Mouse (Mus musculus): ENCODE measurements around the gene Slc35f6.
"Not testable (repeated sequence)": the region's sequence is repeated elsewhere in the genome, so short reads cannot be mapped to it uniquely, and the experiment has no call there.

The Slc35f6 gene

GRCm38 (mm10) chr5:30655526-30656195, 7.9 kb downstream of the Slc35f6 start:
- no peak for DNase-seq (ENCODE audit: low spot score in 2 of 2)

- no peak for DNase-seq (ENCODE audit: low spot score in 2 of 2)
Measured at GRCm38 (mm10) chr5:30659042-30659441, 11.3 kb downstream of the Slc35f6 start.

- no peak for DNase-seq (ENCODE audit: low spot score in 2 of 2)
Measured at GRCm38 (mm10) chr5:30660278-30660677, 12.5 kb downstream of the Slc35f6 start.

DNA sequence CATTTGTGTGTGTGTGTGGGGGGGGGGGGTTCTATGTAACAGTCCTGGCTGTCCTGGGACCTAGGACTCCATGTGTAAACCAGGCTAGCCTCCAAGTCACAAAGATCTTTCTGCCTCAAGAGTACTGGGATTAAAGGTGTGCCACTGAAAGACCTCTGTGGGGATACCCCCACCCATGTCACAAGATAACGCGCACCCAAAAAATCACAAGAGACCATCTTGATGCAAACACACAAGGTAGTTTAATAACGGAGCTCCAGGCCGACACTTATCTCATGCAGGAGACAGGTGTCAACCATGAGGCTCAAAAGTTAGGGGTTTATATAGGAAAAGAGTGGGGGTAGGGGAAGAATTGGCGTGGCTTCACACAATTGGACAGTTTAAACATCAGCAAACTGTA, 13.1 kb downstream of the Slc35f6 start:
- DNase-seq (ENCODE audit: low spot score in 2 of 2) = no peak

- DNase-seq (ENCODE audit: low spot score in 2 of 2) = no peak
Measured at GRCm38 (mm10) chr5:30665360-30665759, 17.6 kb downstream of the Slc35f6 start.

DNA sequence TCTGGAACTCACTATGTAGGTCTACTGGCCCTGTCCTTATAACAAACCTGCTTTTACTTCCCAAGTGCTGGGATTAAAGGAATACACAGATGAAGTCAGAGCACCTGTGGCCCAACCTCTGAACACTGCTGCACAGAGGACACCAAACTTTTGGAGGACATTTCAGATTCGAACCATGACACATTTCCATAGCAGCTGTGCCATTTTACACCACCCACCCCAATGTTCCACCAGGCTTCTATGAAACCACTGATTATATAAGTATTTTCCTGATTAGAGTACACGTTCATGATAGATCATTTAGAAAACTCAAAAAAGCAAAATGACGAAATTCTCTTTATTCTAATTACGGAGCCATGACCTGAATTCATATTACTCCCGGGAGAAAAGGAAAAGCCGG, 18.2 kb downstream of the Slc35f6 start:
- no peak for DNase-seq (ENCODE audit: low spot score in 2 of 2)

- DNase-seq (ENCODE audit: low spot score in 2 of 2) = peak; percentile 84 to 86
Measured at GRCm38 (mm10) chr5:30666391-30667195, 18.9 kb downstream of the Slc35f6 start, which contains the start of gene Cenpa. Cenpa (plus strand) TSS chr5:30666777.

GRCm38 (mm10) chr5:30667215-30667614, 19.5 kb downstream of the Slc35f6 start:
- peak in 1 of 2 experiments; percentile 11 for DNase-seq (ENCODE audit: low spot score in 2 of 2)

DNA sequence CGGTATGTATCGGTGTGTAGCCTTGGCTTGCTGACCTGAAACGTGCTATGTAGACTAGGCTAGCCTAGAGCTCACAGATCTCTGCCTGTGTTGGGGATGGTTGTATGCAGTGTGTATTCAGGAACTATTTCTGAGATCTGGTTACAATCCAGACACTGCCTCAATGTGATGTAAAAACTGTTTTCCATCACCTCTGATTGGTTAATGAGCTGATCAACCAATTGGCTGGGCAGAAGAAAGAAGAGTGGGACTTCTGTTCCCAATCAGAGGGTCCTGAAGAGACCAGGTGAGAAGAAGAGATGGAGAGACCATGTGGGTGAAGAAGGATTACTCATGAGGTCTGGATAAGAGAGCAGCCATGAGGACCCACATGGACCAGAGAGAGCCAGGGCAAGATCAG, 20.0 kb downstream of the Slc35f6 start:
- DNase-seq (ENCODE audit: low spot score in 2 of 2) = no peak

- DNase-seq (ENCODE audit: low spot score in 2 of 2) = no peak
Measured at GRCm38 (mm10) chr5:30668637-30669495, 21.1 kb downstream of the Slc35f6 start.

DNA sequence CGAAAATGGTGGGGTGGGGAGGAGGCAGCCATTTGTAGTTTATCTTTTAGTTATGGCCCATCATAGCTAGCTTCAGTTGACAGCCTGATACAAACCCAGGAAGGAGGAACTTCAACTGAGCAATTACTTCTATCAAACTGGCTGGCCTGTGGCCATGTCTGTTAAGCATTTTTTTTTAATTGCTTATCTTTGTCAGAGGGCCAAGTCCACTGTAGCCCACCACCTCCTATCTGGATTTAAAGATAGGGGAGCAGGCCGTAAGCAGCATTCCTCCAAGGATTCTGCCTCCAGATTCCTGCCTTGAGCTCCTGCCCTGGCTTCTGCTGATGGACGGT, 21.7 kb downstream of the Slc35f6 start:
- DNase-seq (ENCODE audit: low spot score in 2 of 2) = no peak

DNA sequence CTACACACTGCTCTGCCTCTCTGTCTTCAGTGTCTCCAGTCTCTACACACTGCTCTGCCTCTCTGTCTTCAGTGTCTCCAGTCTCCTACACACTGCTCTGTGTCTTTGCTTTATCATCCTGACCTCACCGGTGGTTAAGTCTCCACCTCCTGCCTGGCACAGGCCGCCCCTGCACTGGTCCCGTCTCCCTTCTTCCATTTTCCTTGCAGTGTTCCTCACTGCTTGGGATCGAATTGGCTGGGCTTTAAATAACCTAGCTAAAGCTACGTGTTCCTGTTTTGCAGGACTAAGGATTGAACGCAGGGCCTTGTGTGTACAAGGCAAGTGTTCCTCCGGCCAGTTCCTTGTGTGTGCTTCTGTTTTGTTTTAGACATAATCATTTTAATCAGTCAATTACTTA, 22.4 kb downstream of the Slc35f6 start:
- no peak for DNase-seq (ENCODE audit: low spot score in 2 of 2)

- no peak for DNase-seq (ENCODE audit: low spot score in 2 of 2)
Measured at GRCm38 (mm10) chr5:30674001-30674400, 26.3 kb downstream of the Slc35f6 start.

GRCm38 (mm10) chr5:30676800-30677199, 29.1 kb downstream of the Slc35f6 start:
- DNase-seq (ENCODE audit: low spot score in 2 of 2) = no peak

DNA sequence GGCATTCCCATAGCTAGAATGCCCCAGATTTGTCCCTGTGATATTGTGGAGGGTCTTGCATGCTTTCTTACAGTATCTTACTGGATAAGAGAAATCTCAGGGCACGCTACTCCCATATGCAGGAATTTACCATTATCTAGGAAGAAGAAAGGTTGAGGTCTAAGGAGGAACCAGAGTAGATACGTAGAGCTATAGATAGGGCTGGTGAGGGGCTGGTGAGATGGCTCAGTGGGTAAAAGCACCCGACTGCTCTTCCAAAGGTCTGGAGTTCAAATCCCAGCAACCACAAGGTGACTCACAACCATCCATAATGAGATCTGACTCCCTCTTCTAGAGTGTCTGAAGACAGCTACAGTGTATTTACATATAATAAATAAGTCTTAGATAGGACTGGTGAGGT, 30.3 kb downstream of the Slc35f6 start:
- not testable (repeated sequence) for DNase-seq (ENCODE audit: low spot score in 2 of 2)

DNA sequence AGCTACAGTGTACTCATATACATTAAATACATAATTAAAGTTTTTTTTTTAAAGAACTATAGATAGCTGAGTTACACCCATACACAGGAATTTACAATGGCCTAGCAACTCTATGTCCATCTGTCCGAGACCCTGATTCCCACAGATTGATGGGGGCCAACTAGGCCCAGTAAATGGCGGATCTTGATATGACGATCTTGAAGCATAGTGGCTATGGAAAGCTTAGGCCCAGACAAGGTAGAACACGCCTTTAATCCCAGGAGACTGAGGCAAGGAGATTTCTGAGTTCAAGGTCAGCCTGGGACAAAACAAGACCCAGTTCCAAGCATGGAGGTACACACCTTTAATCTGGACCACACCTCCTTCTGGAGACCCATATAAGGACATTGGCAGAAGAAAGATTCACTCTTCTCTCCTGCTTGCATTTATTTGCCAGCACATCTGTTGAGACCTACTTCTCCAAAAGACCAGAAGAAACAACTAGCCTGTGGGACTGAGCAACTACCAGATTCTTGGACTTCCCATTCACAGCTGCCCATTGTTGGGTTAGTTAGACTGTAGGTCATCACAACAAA, 31.1 kb downstream of the Slc35f6 start:
- DNase-seq (ENCODE audit: low spot score in 2 of 2) = no peak

DNA sequence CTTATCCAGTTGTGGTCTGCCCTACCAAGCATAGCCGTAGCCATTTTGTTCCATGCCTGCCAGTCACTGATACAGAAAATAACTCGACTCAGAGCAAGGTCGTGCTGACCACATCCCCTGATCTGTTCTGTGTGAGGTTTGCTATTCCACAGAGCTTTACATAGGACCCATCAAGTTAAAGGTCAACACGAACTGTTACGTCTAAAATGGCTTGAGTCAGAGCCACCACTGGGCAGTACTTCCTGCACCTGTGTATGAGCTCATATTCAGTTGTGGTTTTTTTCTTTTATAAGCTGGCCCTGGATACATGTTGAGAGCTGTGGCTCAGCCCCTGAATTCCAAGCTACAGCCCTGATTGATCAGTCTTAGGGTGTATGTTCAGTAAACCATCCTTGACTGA, 31.9 kb downstream of the Slc35f6 start:
- DNase-seq (ENCODE audit: low spot score in 2 of 2) = no peak

GRCm38 (mm10) chr5:30681970-30682369, 34.2 kb downstream of the Slc35f6 start:
- DNase-seq (ENCODE audit: low spot score in 2 of 2) = no peak

DNA sequence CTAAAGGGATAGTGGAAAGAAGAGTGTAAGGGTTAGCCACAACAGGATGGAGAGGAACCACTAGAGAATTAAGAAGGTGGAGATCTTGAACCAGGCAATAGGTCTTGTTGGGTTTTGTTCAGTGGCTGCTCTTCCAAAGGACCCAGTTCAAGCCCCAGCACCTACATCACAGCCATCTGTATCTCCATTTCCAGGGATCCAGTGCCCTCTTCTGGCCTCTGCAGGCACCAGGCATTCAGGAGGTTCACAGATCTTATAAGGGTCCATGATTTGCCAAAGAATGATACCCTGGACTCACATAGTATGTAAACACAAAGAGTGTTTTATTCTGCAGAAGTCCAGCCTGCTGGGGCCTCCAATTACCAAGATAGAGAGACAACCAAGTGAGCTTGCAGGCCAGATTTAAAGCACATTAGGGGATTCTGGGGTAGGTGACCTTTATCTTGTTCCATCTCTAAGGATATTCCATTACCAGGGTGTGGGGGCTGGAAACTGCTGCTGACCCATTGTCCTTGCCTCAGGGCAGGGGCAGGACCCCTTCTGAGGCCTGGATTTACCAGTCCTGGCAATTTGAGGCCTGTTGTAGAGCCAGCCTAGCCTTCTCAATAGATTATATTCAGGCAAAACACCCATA, 35.4 kb downstream of the Slc35f6 start:
- no peak for DNase-seq (ENCODE audit: low spot score in 2 of 2)

DNA sequence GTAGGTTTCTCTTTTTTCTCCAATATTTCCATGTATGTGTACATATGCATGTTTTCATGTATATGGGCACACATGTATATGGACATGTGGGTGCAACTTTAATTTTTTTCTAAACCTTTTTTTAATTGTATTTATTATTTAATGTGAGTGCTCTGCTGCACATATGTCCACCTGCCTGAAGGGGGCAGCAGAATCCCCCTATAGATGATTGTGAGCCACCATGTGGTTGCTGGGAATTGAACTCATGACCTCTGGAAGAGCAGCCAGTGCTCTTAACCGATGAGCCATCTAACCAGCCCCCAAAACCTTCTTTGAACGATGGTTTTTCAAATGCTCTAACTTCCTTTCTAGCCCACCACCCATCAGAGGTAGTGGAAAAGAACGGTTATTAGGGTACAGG, 36.3 kb downstream of the Slc35f6 start:
- no peak for DNase-seq (ENCODE audit: low spot score in 2 of 2)

- DNase-seq (ENCODE audit: low spot score in 2 of 2) = peak in 1 of 2 experiments; percentile 24
Measured at GRCm38 (mm10) chr5:30686781-30687180, 39.0 kb downstream of the Slc35f6 start.
